Mouse (Mus musculus): ENCODE measurements around the gene Camta2.
A peak's percentile ranks its signal among the peaks of the same experiment; 100 is the strongest.

Camta2 gene

GRCm38 (mm10) chr11:70687601-70688199 is at the start of gene Camta2:
Camta2 (minus strand) TSS chr11:70688105.
- DNase-seq (ENCODE audit: low read depth, low spot score): no peak

- DNase-seq (ENCODE audit: low read depth, low spot score): no peak
Measured at GRCm38 (mm10) chr11:70733256-70733655, 45.4 kb upstream of the Camta2 start.

GRCm38 (mm10) chr11:70731178-70731577 is 43.3 kb upstream of the Camta2 start:
- DNase-seq (ENCODE audit: low read depth, low spot score): no peak

GRCm38 (mm10) chr11:70730427-70731038 is 42.6 kb upstream of the Camta2 start:
- no peak for DNase-seq (ENCODE audit: low read depth, low spot score)

GRCm38 (mm10) chr11:70727385-70727784 is 39.5 kb upstream of the Camta2 start:
- no peak for DNase-seq (ENCODE audit: low read depth, low spot score)

- no peak for DNase-seq (ENCODE audit: low read depth, low spot score)
Measured at GRCm38 (mm10) chr11:70726585-70726984, 38.7 kb upstream of the Camta2 start.

DNA sequence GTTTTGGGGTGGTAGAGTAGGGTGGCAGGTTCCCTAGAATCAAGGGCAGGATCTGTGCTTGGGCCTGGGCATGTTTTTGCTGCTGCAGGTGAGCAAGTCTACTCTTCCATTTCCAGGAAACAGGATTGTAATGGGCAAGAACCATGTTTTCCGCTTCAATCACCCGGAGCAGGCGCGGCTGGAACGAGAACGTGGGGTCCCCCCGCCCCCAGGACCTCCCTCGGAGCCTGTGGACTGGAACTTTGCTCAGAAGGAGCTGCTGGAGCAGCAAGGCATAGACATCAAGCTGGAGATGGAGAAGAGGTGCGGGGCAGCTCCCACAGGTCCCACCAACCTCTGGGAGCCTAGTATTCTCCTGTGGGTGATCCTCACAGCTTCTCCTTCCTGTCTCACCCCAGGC is 36.8 kb upstream of the Camta2 start:
- no peak for DNase-seq (ENCODE audit: low read depth, low spot score)

DNA sequence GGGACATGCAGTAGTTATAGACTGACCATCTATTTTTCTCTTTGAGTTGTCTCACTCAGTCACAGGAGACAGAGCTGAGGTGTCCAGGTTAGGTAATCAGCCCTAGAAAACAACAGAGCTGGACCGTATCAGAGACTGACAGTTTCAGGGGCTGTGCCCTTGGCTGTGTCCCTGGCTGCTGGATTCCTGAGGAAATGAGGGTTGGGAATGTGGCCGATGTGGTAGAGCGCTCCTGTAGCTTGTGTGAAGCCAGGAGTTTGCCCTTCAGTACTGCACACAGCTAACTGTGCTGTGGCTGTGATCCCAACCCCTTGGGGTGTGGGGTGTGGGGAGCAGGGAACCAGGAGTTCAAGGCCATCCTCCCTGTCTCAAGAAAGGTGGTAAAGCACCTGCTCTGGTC is 33.2 kb upstream of the Camta2 start:
- DNase-seq (ENCODE audit: low read depth, low spot score): no peak

DNA sequence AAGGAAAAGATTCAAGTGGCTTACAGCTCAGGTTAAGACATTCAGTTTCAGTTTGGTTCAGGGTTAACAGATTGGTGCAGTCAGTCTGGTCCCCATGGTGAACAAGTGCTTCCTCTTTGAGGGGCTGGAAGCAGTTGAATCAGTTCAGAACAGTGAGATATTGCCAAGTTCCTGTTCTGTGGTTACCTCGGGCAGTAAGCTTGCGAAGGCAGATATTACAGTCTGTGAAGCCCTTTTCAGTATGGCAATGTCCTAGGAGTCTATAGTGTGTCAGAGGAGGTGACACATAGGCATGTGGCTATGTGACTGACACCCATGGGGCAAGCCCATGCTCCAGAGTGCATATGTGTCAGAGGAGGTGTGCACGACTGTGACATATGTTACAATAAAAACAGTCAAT is 32.7 kb upstream of the Camta2 start:
- no peak for DNase-seq (ENCODE audit: low read depth, low spot score)

DNA sequence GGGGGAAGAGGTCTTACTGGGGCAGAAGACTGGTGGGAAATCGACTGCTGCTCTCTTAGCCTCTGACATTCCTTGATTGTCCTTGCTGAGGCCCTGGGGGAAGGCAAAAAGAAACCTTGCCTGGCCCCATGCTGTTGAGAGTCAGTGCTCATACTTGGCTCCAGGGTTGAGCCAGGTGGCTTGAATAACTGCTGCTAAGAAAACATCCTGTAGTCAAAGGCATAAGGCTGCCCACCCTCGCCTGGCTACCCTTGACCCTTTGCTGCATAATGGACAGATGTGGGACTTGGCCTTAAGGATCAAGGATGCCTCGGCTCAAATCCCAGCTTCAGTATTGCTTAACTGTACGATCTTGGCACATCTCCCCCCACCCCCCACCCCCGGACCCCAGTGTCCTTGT is 30.6 kb upstream of the Camta2 start:
- no peak for DNase-seq (ENCODE audit: low read depth, low spot score)

- no peak for DNase-seq (ENCODE audit: low read depth, low spot score)
Measured at GRCm38 (mm10) chr11:70715832-70716231, 27.9 kb upstream of the Camta2 start.

- no peak for DNase-seq (ENCODE audit: low read depth, low spot score)
Measured at GRCm38 (mm10) chr11:70713222-70713621, 25.3 kb upstream of the Camta2 start.

GRCm38 (mm10) chr11:70711026-70711425 is 23.1 kb upstream of the Camta2 start:
- DNase-seq (ENCODE audit: low read depth, low spot score): no peak

- DNase-seq (ENCODE audit: low read depth, low spot score): no peak
Measured at GRCm38 (mm10) chr11:70706127-70706526, 18.2 kb upstream of the Camta2 start.

- no peak for DNase-seq (ENCODE audit: low read depth, low spot score)
Measured at GRCm38 (mm10) chr11:70702781-70703180, 14.9 kb upstream of the Camta2 start.

GRCm38 (mm10) chr11:70701984-70702733 is 14.3 kb upstream of the Camta2 start:
- no peak for DNase-seq (ENCODE audit: low read depth, low spot score)

GRCm38 (mm10) chr11:70701221-70701955 is 13.5 kb upstream of the Camta2 start:
- no peak for DNase-seq (ENCODE audit: low read depth, low spot score)

DNA sequence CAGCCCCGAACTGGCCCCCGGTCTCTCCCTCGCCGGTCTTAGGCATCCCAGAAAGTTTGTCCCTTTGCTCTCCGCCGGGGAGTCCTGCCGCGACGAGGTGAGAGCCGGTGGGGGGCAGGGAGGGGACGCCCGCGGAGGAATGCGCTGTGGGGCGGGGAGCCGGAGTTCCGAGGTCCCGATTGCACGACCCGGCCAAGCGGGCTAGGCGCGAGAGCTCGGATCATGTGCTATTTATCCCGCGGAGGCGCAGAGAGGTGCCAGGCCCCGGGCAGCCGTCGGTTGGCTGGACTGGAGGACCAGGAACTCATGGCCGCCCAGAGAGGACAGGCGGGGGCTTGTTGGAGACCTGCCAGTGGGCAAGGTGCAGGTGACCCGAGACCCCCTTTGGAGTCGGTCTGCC is 12.7 kb upstream of the Camta2 start:
- no peak for DNase-seq (ENCODE audit: low read depth, low spot score)

DNA sequence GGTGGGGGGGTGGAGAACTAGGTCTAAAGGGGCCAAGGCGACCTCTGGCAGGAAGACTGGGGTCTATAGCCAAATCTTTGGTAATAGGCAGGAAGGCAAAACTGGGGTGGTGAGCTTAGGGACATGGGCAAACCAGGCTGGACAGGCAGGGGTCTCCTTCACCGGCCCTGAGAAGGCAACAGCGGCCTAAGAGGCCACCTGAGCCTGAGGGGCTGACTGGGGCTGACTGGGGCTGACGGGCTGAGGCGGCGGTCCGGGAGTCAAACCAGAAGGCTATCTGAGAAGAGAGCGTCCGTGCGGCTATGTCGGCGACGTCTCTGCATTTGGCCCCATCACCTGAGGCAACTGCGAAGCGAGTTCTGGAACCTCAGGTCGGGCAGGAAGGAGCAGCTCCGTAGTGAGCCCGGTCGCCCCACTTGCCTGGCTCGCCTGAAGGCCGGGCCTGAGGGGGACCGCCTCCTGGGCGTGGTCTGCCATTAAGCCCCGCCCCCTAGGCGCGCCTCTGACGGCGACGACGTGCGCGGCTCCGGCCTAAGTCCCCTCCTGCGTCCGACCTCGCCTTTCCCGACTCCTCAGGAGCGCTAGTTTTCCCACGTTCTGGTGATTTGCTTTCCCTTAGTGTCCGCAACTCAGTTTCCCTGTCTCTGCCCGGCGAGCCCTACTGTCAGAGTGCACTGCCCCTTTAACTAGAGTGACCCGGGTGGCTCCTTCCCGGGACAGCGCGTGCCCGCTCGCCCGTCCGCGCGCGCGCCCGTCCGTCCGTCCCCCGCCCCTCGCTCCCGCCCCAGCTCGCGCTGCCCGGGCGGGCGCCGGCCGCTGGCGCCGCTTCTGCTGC is 12.0 kb upstream of the Camta2 start, which contains the start of the genes Inca1 and Kif1c:
Inca1 (minus strand) TSS at position 434 of the 835 bp plus-strand sequence.
Kif1c (plus strand) TSS at position 827 of the 835 bp plus-strand sequence.
- DNase-seq (ENCODE audit: low read depth, low spot score): peak; percentile 80

DNA sequence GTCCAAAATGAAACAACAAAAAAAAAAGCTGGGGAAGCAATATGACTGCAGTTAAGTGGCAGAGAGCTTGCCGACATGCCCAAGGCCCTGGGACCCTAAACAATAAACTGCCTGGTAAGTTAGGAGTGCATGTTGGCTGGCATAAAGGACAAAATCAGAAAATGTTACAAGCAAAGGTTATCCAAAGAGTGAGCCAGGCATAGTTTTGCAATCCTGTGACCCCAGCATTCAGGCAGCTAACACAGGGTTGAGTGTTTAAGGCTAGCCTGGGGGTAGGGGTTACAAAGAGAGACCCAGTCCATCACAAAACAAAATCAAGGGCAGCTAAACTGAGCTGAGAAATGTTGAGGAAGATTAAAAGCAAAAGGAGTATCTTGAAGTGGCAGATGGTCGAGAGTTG is 11.1 kb upstream of the Camta2 start:
- no peak for DNase-seq (ENCODE audit: low read depth, low spot score)

DNA sequence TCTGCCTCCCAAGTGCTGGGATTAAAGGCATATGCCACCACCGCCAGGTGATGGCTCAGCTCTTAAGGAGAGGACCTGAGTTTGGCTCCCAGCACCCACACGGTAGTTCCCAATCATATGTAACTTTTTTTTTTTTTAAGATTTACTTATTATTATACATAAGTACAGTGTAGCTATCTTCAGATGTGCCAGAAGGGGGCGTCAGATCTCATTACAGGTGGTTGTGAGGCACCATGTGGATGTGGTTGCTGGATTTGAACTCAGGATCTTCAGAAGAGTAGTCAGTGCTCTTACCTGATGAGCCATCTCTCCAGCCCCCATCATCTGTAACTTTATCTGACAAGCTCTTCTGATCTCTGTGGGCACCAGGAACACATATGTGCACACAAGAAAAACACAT is 9.5 kb upstream of the Camta2 start:
- no peak for DNase-seq (ENCODE audit: low read depth, low spot score)
